Mouse (Mus musculus) kidney, embryonic 15.5 days (tissue): ENCODE data around the gene Gm28042. TPM values are rescaled to one million over a fixed set of nuclear protein-coding genes. Genes with fewer than 3 reads are reported as not detected.
A peak's percentile ranks its signal among the peaks of the same experiment; 100 is the strongest.

Source experiments
- ATAC-seq: fragments of 200-750 bp; cut with Nextera tagmentation; replicated peaks from 2 replicates; pipeline ENCODE4 v1.8.0; 2017; ENCODE audit warnings: moderate TSS enrichment; ENCODE audit not compliant: low FRiP score
- H3K27ac ChIP-seq: fragments of 300-500 bp; sonication (generic); 2 replicates; pipeline ENCODE4 v1.5.1; 2015; ENCODE audit warnings: mild to moderate bottlenecking, inconsistent platforms
- H3K27me3 ChIP-seq: fragments of 300-500 bp; sonication (generic); 2 replicates; pipeline ENCODE4 v1.6.1; 2015; ENCODE audit warnings: inconsistent platforms
- H3K36me3 ChIP-seq: fragments of 300-500 bp; sonication (generic); 2 replicates; pipeline ENCODE4 v1.6.1; 2015; ENCODE audit warnings: inconsistent platforms
- H3K4me1 ChIP-seq: fragments of 300-500 bp; sonication (generic); 2 replicates; pipeline ENCODE4 v1.6.1; 2015; ENCODE audit warnings: inconsistent platforms
- H3K4me2 ChIP-seq: fragments of 300-500 bp; sonication (generic); 2 replicates; pipeline ENCODE4 v1.6.1; 2015; ENCODE audit warnings: moderate library complexity, mild to moderate bottlenecking, inconsistent platforms
- H3K4me3 ChIP-seq: fragments of 300-500 bp; sonication (generic); replicated peaks from 2 replicates; pipeline ENCODE4 v1.5.1; 2015; ENCODE audit warnings: mild to moderate bottlenecking, inconsistent platforms
- H3K9ac ChIP-seq: fragments of 300-500 bp; sonication (generic); 2 replicates; pipeline ENCODE4 v1.6.1; 2015; ENCODE audit warnings: mild to moderate bottlenecking, inconsistent platforms
- H3K9me3 ChIP-seq: fragments of 300-500 bp; sonication (generic); replicated peaks from 2 replicates; pipeline ENCODE4 v1.6.1; 2016; ENCODE audit warnings: inconsistent platforms
- WGBS: fragments of 180-500 bp; shearing (Covaris S2); methylation state at CpG from one replicate; pipeline ENCODE4 v1.1.7; 2015; ENCODE audit warnings: mixed read lengths; 5-methylcytosine and 5-hydroxymethylcytosine counted together
- polyA plus RNA-seq: library from polyadenylated mRNA; unstranded; fragments of >200 nt; fragmentation: Nextera tagmentation; extraction: Ambion mirVana; gene quantifications from 2 replicates; pipeline ENCODE4 v1.2.1, GENCODE M21; 2015

The Gm28042 gene
- polyA plus RNA-seq, 1 experiment from 2014 or later, result 3.3 TPM

- no peaks in the 10 kb centered on the region for H3K9me3 ChIP-seq
- peaks cover 11% of the 10 kb centered on the region for H3K36me3 ChIP-seq
- H3K27ac ChIP-seq, result no peak overlapping the region
- 52% methylated on average over 14 of the region's 14 CpGs for WGBS
- ATAC-seq, result no peak
- peaks cover 18% of the 10 kb centered on the region for H3K4me1 ChIP-seq
- 0 out of 2 replicates have a peak, but pooled peaks cover 3% of the 10 kb centered on the region for H3K27me3 ChIP-seq
- no peak overlapping the region for H3K4me2 ChIP-seq
- no peak overlapping the region for H3K4me3 ChIP-seq
- no peak overlapping the region for H3K9ac ChIP-seq
Observed at GRCm38 (mm10) chr2:120046486-120047310, 19.4 kb downstream of the Gm28042 start.

GRCm38 (mm10) chr2:120048173-120048572, 20.9 kb downstream of the Gm28042 start:
- H3K9me3 ChIP-seq, result no peaks in the 10 kb centered on the region
- H3K36me3 ChIP-seq, result no peaks in the 10 kb centered on the region
- H3K27me3 ChIP-seq, result 0 out of 2 replicates have a peak, but pooled peaks cover 3% of the 10 kb centered on the region
- H3K4me1 ChIP-seq, result peaks cover 18% of the 10 kb centered on the region
- WGBS, result 78% methylated on average over 9 of the region's 9 CpGs
- no peak overlapping the region for H3K4me2 ChIP-seq
- no peak overlapping the region for H3K27ac ChIP-seq
- no peak overlapping the region for H3K4me3 ChIP-seq
- H3K9ac ChIP-seq, result no peak overlapping the region
- ATAC-seq, result no peak

GRCm38 (mm10) chr2:120049632-120050274, 22.5 kb downstream of the Gm28042 start:
- Histone ChIP-seq H3K36me3 (no peaks in the 10 kb centered on the region), H3K4me2 (no peak overlapping the region), H3K4me1 (peaks cover 8% of the 10 kb centered on the region), H3K9ac (no peak overlapping the region), H3K9me3 (no peaks in the 10 kb centered on the region), H3K4me3 (no peak overlapping the region), H3K27ac (no peak overlapping the region), H3K27me3 (0 out of 2 replicates have a peak, but pooled peaks cover 3% of the 10 kb centered on the region)
- WGBS, result 65% methylated on average over 10 of the region's 10 CpGs
- peak; percentile 69 for ATAC-seq

- H3K4me1 ChIP-seq, result peaks cover 6% of the 10 kb centered on the region
- no peak overlapping the region for H3K4me2 ChIP-seq
- 61% methylated on average over 6 of the region's 6 CpGs for WGBS
- no peaks in the 10 kb centered on the region for H3K36me3 ChIP-seq
- H3K9ac ChIP-seq, result no peak overlapping the region
- no peak overlapping the region for H3K27ac ChIP-seq
- H3K27me3 ChIP-seq, result 0 out of 2 replicates have a peak, but pooled peaks cover 3% of the 10 kb centered on the region
- H3K9me3 ChIP-seq, result no peaks in the 10 kb centered on the region
- no peak for ATAC-seq
- no peak overlapping the region for H3K4me3 ChIP-seq
Observed at GRCm38 (mm10) chr2:120051405-120051804, 24.1 kb downstream of the Gm28042 start.

GRCm38 (mm10) chr2:120054771-120055552, 27.7 kb downstream of the Gm28042 start:
- no peaks in the 10 kb centered on the region for H3K9me3 ChIP-seq
- H3K4me2 ChIP-seq, result no peak overlapping the region
- no peak overlapping the region for H3K27ac ChIP-seq
- no peaks in the 10 kb centered on the region for H3K36me3 ChIP-seq
- H3K27me3 ChIP-seq, result no peaks in the 10 kb centered on the region
- H3K4me3 ChIP-seq, result no peak overlapping the region
- no peak overlapping the region for H3K9ac ChIP-seq
- no peak for ATAC-seq
- WGBS, result 87% methylated on average over 12 of the region's 12 CpGs
- peaks cover 5% of the 10 kb centered on the region for H3K4me1 ChIP-seq

- ATAC-seq, result no peak
- Histone ChIP-seq H3K4me3 (no peak overlapping the region), H3K4me2 (no peak overlapping the region), H3K27ac (no peak overlapping the region), H3K36me3 (no peaks in the 10 kb centered on the region), H3K9me3 (no peaks in the 10 kb centered on the region), H3K9ac (no peak overlapping the region), H3K4me1 (peaks cover 15% of the 10 kb centered on the region), H3K27me3 (no peaks in the 10 kb centered on the region)
- 87% methylated on average over 10 of the region's 10 CpGs for WGBS
Observed at GRCm38 (mm10) chr2:120055923-120056322, 28.6 kb downstream of the Gm28042 start.

- 69% methylated on average over 4 of the region's 4 CpGs for WGBS
- no peak for ATAC-seq
- Histone ChIP-seq H3K9me3 (no peaks in the 10 kb centered on the region), H3K4me2 (no peak overlapping the region), H3K27me3 (no peaks in the 10 kb centered on the region), H3K4me1 (peaks cover 24% of the 10 kb centered on the region), H3K4me3 (no peak overlapping the region), H3K36me3 (no peaks in the 10 kb centered on the region), H3K27ac (no peak overlapping the region), H3K9ac (no peak overlapping the region)
Observed at GRCm38 (mm10) chr2:120058818-120059217, 31.5 kb downstream of the Gm28042 start.

GRCm38 (mm10) chr2:120059466-120059865, 32.2 kb downstream of the Gm28042 start:
- no peak for ATAC-seq
- Histone ChIP-seq H3K36me3 (no peaks in the 10 kb centered on the region), H3K4me2 (no peak overlapping the region), H3K9me3 (no peaks in the 10 kb centered on the region), H3K27ac (no peak overlapping the region; the same call in 1 of the 2 replicates), H3K9ac (no peak overlapping the region), H3K4me3 (no peak overlapping the region), H3K27me3 (no peaks in the 10 kb centered on the region), H3K4me1 (peaks cover 24% of the 10 kb centered on the region)
- WGBS, result 80% methylated on average over 3 of the region's 3 CpGs

GRCm38 (mm10) chr2:120060190-120060589, 32.9 kb downstream of the Gm28042 start:
- no peaks in the 10 kb centered on the region for H3K36me3 ChIP-seq
- no peak overlapping the region for H3K9ac ChIP-seq
- no peaks in the 10 kb centered on the region for H3K9me3 ChIP-seq
- no peaks in the 10 kb centered on the region for H3K27me3 ChIP-seq
- peak overlapping the region; percentile 75 for H3K27ac ChIP-seq
- no peak overlapping the region for H3K4me2 ChIP-seq
- WGBS, result 31% methylated on average over 6 of the region's 6 CpGs
- peaks cover 24% of the 10 kb centered on the region for H3K4me1 ChIP-seq
- no peak overlapping the region for H3K4me3 ChIP-seq
- ATAC-seq, result no peak; the same call in 1 of the 2 replicates

GRCm38 (mm10) chr2:120060651-120061050, 33.4 kb downstream of the Gm28042 start:
- H3K36me3 ChIP-seq, result no peaks in the 10 kb centered on the region
- H3K4me1 ChIP-seq, result peaks cover 24% of the 10 kb centered on the region
- no peaks in the 10 kb centered on the region for H3K9me3 ChIP-seq
- 29% methylated on average over 9 of the region's 9 CpGs for WGBS
- ATAC-seq, result peak; percentile 57; the same call in 1 of the 2 replicates
- H3K9ac ChIP-seq, result no peak overlapping the region
- H3K27me3 ChIP-seq, result no peaks in the 10 kb centered on the region
- H3K4me3 ChIP-seq, result no peak overlapping the region
- H3K27ac ChIP-seq, result peak overlapping the region; percentile 75
- H3K4me2 ChIP-seq, result no peak overlapping the region

- ATAC-seq, result no peak
- 78% methylated on average over 8 of the region's 8 CpGs for WGBS
- Histone ChIP-seq H3K4me1 (peaks cover 24% of the 10 kb centered on the region), H3K36me3 (no peaks in the 10 kb centered on the region), H3K4me2 (no peak overlapping the region), H3K9me3 (no peaks in the 10 kb centered on the region), H3K9ac (no peak overlapping the region), H3K27ac (no peak overlapping the region), H3K4me3 (no peak overlapping the region), H3K27me3 (no peaks in the 10 kb centered on the region)
Observed at GRCm38 (mm10) chr2:120062248-120062647, 35.0 kb downstream of the Gm28042 start.

GRCm38 (mm10) chr2:120064639-120065038, 37.3 kb downstream of the Gm28042 start:
- no peak overlapping the region for H3K4me3 ChIP-seq
- no peak overlapping the region for H3K27ac ChIP-seq
- no peak overlapping the region for H3K4me2 ChIP-seq
- no peak for ATAC-seq
- no peaks in the 10 kb centered on the region for H3K36me3 ChIP-seq
- no peak overlapping the region for H3K9ac ChIP-seq
- H3K4me1 ChIP-seq, result peaks cover 22% of the 10 kb centered on the region
- H3K9me3 ChIP-seq, result no peaks in the 10 kb centered on the region
- WGBS, result 82% methylated on average over 6 of the region's 6 CpGs
- no peaks in the 10 kb centered on the region for H3K27me3 ChIP-seq
